Mouse (Mus musculus): Measurements from ENCODE around the gene Ticrr.

The Ticrr gene

GRCm38 (mm10) chr7:79659578-79660290 is at the start of gene Ticrr:
Ticrr (plus strand) TSS chr7:79660196.
- peak; percentile 96 for DNase-seq (ENCODE audit: low read depth)

- no peak for DNase-seq (ENCODE audit: low read depth)
Observed at GRCm38 (mm10) chr7:79611901-79612300, 48.1 kb upstream of the Ticrr start.

GRCm38 (mm10) chr7:79612783-79613182 is 47.2 kb upstream of the Ticrr start:
- peak; percentile 23 for DNase-seq (ENCODE audit: low read depth)

GRCm38 (mm10) chr7:79613314-79613713 is 46.7 kb upstream of the Ticrr start:
- no peak for DNase-seq (ENCODE audit: low read depth)

GRCm38 (mm10) chr7:79615008-79615407 is 45.0 kb upstream of the Ticrr start:
- no peak for DNase-seq (ENCODE audit: low read depth)

- no peak for DNase-seq (ENCODE audit: low read depth)
Observed at GRCm38 (mm10) chr7:79615941-79616340, 44.1 kb upstream of the Ticrr start.

- no peak for DNase-seq (ENCODE audit: low read depth)
Observed at GRCm38 (mm10) chr7:79617418-79617817, 42.6 kb upstream of the Ticrr start, which contains the start of gene Rhcg. Rhcg (minus strand) TSS chr7:79617657.

- no peak for DNase-seq (ENCODE audit: low read depth)
Observed at GRCm38 (mm10) chr7:79619493-79619892, 40.5 kb upstream of the Ticrr start.

- no peak for DNase-seq (ENCODE audit: low read depth)
Observed at GRCm38 (mm10) chr7:79623086-79623485, 36.9 kb upstream of the Ticrr start.

GRCm38 (mm10) chr7:79626170-79626569 is 33.8 kb upstream of the Ticrr start:
- no peak for DNase-seq (ENCODE audit: low read depth)

GRCm38 (mm10) chr7:79628271-79628913 is 31.6 kb upstream of the Ticrr start:
- no peak for DNase-seq (ENCODE audit: low read depth)

GRCm38 (mm10) chr7:79631773-79632348 is 28.1 kb upstream of the Ticrr start:
- DNase-seq (ENCODE audit: low read depth) = no peak

- DNase-seq (ENCODE audit: low read depth) = no peak
Observed at GRCm38 (mm10) chr7:79647233-79647632, 12.8 kb upstream of the Ticrr start.

- DNase-seq (ENCODE audit: low read depth) = no peak
Observed at GRCm38 (mm10) chr7:79649005-79649404, 11.0 kb upstream of the Ticrr start.

- no peak for DNase-seq (ENCODE audit: low read depth)
Observed at GRCm38 (mm10) chr7:79654185-79654584, 5.8 kb upstream of the Ticrr start.

GRCm38 (mm10) chr7:79654586-79654985 is 5.4 kb upstream of the Ticrr start:
- DNase-seq (ENCODE audit: low read depth) = no peak

GRCm38 (mm10) chr7:79660291-79661150 is 525 bp downstream of the Ticrr start:
- no peak for DNase-seq (ENCODE audit: low read depth)

- no peak for DNase-seq (ENCODE audit: low read depth)
Observed at GRCm38 (mm10) chr7:79661253-79661890, 1.4 kb downstream of the Ticrr start.

GRCm38 (mm10) chr7:79666690-79667089 is 6.7 kb downstream of the Ticrr start:
- DNase-seq (ENCODE audit: low read depth) = no peak

GRCm38 (mm10) chr7:79670900-79671604 is 11.1 kb downstream of the Ticrr start:
- DNase-seq (ENCODE audit: low read depth) = no peak

GRCm38 (mm10) chr7:79679186-79679585 is 19.2 kb downstream of the Ticrr start:
- no peak for DNase-seq (ENCODE audit: low read depth)

Measured in c-Kit-positive CD71-positive TER-119-negative erythroid progenitor cells, embryonic 14.5 days (primary cell).